Mouse (Mus musculus): ENCODE results near the gene Sumo3.

DNA sequence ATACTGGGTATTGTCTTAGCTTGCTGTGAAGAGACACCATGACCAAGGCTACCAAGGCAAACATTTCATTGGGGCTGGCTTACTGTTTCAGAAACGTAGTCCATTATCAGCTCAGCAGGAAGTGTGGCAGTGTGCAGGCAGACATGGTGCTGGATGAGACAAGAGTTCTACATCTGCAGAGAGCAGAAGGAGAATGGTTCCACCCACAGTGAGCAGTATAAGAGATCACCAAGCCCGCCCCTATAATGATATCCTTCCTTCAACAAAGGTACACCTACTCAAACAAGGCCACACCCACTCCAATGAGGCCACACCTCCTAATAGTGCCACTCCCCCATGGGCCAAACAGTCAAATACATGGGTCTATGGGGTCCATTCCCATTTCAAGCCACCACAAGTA, 44.4 kb upstream of the Sumo3 start:
- TF ChIP-seq POLR2A (IDR thresholded peaks at IDR 0.05; ENCODE audit: borderline replicate concordance, insufficient read depth, low read length) (no peak), CTCF (IDR thresholded peaks at IDR 0.05; ENCODE audit: borderline replicate concordance, insufficient read depth, low read depth, low read length) (no peak)

Measured in cerebellum, adult 2 months (tissue).